Mouse (Mus musculus) C2C12 (cell line): ENCODE data around the gene Trmt61a. TPM values are rescaled to one million over a fixed set of nuclear protein-coding genes. Genes with fewer than 3 reads are reported as not detected.

ENCODE experiments used
- H3K27me3 ChIP-seq: one replicate; pipeline ENCODE4 v1.6.1; 2011; ENCODE audit not compliant: control insufficient read depth, insufficient read depth, insufficient read length
- H3K36me3 ChIP-seq: one replicate; pipeline ENCODE4 v1.6.1; 2011; ENCODE audit not compliant: control insufficient read depth, insufficient read depth
- H3K4me3 ChIP-seq: one replicate; pipeline ENCODE4 v1.5.1; 2011; ENCODE audit warnings: mild to moderate bottlenecking, control low read depth; ENCODE audit not compliant: poor library complexity, insufficient read depth, severe bottlenecking
- H3K79me2 ChIP-seq: one replicate; pipeline ENCODE4 v1.6.1; 2011; ENCODE audit not compliant: control insufficient read depth, insufficient read depth
- H3K79me3 ChIP-seq: one replicate; pipeline ENCODE4 v1.6.1; 2011; ENCODE audit warnings: low read depth, control low read depth
- H3ac ChIP-seq: one replicate; pipeline ENCODE3; 2011; ENCODE audit warnings: low read depth; ENCODE audit not compliant: control insufficient read depth, insufficient read length
- CEBPB ChIP-seq: IDR thresholded peaks from one replicate; pipeline ENCODE4 v1.6.1; 2011; ENCODE audit warnings: low read depth, mild to moderate bottlenecking, control low read depth, moderate library complexity
- CTCF ChIP-seq: IDR thresholded peaks from one replicate; pipeline ENCODE4 v1.5.1; 2011; ENCODE audit not compliant: control insufficient read depth, insufficient read depth, insufficient read length
- FOSL1 ChIP-seq: IDR thresholded peaks from one replicate; pipeline ENCODE4 v1.8.0; 2011; ENCODE audit warnings: mild to moderate bottlenecking, low read length; ENCODE audit not compliant: poor library complexity, insufficient read depth, severe bottlenecking
- MAX ChIP-seq: IDR thresholded peaks from one replicate; pipeline ENCODE4 v1.6.1; 2011; ENCODE audit warnings: mild to moderate bottlenecking, control low read depth
- MYOD1 ChIP-seq: IDR thresholded peaks from one replicate; pipeline ENCODE4 v1.6.1; 2011; ENCODE audit warnings: low read depth; ENCODE audit not compliant: control insufficient read depth, insufficient read length
- MYOG ChIP-seq: IDR thresholded peaks from one replicate; pipeline ENCODE4 v1.6.1; 2011; ENCODE audit not compliant: control insufficient read depth, insufficient read length; ENCODE audit errors: extremely low read depth
- USF1 ChIP-seq: IDR thresholded peaks from one replicate; pipeline ENCODE4 v1.6.1; 2011; ENCODE audit warnings: low read depth, mild to moderate bottlenecking, control low read depth, moderate library complexity
- polyA plus RNA-seq: library from polyadenylated mRNA; unstranded; fragments of >200 nt; fragmentation: generic; extraction: Trizol; gene quantifications from one replicate; pipeline ENCODE4 v1.2.1, GENCODE M21; 2012; ENCODE audit warnings: missing spikeins

Gene Trmt61a
- polyA plus RNA-seq, 1 experiment, result 32.1 TPM

GRCm38 (mm10) chr12:111693341-111694270, 15.7 kb downstream of the Trmt61a start:
- Histone ChIP-seq H3ac (no peak overlapping the region), H3K79me2 (no peaks in the 10 kb centered on the region), H3K36me3 (no peaks in the 10 kb centered on the region), H3K4me3 (no peak overlapping the region), H3K27me3 (no peaks in the 10 kb centered on the region), H3K79me3 (no peaks in the 10 kb centered on the region)
- TF ChIP-seq MAX (no peak), MYOD1 (no peak), MYOG (no peak), USF1 (no peak), CTCF (no peak), CEBPB (no peak), FOSL1 (no peak)

GRCm38 (mm10) chr12:111694271-111694781, 16.4 kb downstream of the Trmt61a start:
- TF ChIP-seq CEBPB (no peak), MAX (no peak), CTCF (no peak), USF1 (no peak), MYOD1 (no peak), MYOG (no peak), FOSL1 (no peak)
- H3K4me3 ChIP-seq, result no peak overlapping the region

GRCm38 (mm10) chr12:111694880-111695804, 17.2 kb downstream of the Trmt61a start:
- TF ChIP-seq CTCF (no peak), MYOD1 (no peak), MYOG (no peak), MAX (no peak), CEBPB (no peak)
- H3K27me3 ChIP-seq, result no peaks in the 10 kb centered on the region
- no peaks in the 10 kb centered on the region for H3K36me3 ChIP-seq

More at GRCm38 (mm10) chr12:111694271-111694781, 16.4 kb downstream of the Trmt61a start:
- Histone ChIP-seq H3K27me3 (no peaks in the 10 kb centered on the region), H3K36me3 (no peaks in the 10 kb centered on the region), H3K79me2 (no peaks in the 10 kb centered on the region), H3ac (no peak overlapping the region), H3K79me3 (no peaks in the 10 kb centered on the region)

GRCm38 (mm10) chr12:111696239-111696638, 18.3 kb downstream of the Trmt61a start:
- H3ac ChIP-seq, result no peak overlapping the region
- H3K36me3 ChIP-seq, result no peaks in the 10 kb centered on the region
- no peaks in the 10 kb centered on the region for H3K27me3 ChIP-seq
- no peaks in the 10 kb centered on the region for H3K79me2 ChIP-seq
- H3K4me3 ChIP-seq, result no peak overlapping the region
- H3K79me3 ChIP-seq, result no peaks in the 10 kb centered on the region
- TF ChIP-seq MYOD1, result peak; percentile 81
- peak; percentile 29 for TF ChIP-seq MYOG
- TF ChIP-seq FOSL1, result no peak
- no peak for TF ChIP-seq USF1
- no peak for TF ChIP-seq MAX
- TF ChIP-seq CTCF, result peak; percentile 0
- TF ChIP-seq CEBPB, result no peak

More at GRCm38 (mm10) chr12:111694880-111695804, 17.2 kb downstream of the Trmt61a start:
- Histone ChIP-seq H3ac (no peak overlapping the region), H3K79me2 (no peaks in the 10 kb centered on the region), H3K4me3 (no peak overlapping the region), H3K79me3 (no peaks in the 10 kb centered on the region)

- no peaks in the 10 kb centered on the region for H3K79me2 ChIP-seq
- TF ChIP-seq FOSL1 (no peak), MAX (no peak), MYOD1 (no peak), MYOG (no peak), CEBPB (no peak), USF1 (no peak), CTCF (no peak)
- no peak overlapping the region for H3K4me3 ChIP-seq
- no peak overlapping the region for H3ac ChIP-seq
- no peaks in the 10 kb centered on the region for H3K36me3 ChIP-seq
- no peaks in the 10 kb centered on the region for H3K27me3 ChIP-seq
- H3K79me3 ChIP-seq, result no peaks in the 10 kb centered on the region
Observed at GRCm38 (mm10) chr12:111697708-111698107, 19.8 kb downstream of the Trmt61a start.
